Mouse (Mus musculus) T-cell, adult 2 months (primary cell): ENCODE measurements at regions not wholly inside any gene's neighbourhood (a gene's known extent, or its start where the extent isn't known, plus 50 kb on each side); places are given as distances from the start of the nearest gene placed in this dataset.

ENCODE experiments used
- DNase-seq: peaks from one replicate; pipeline ENCODE4 v3.0.0; 2022; ENCODE audit warnings: low spot score

GRCm38 (mm10) chr14:120661111-120661510 lies 182.9 kb downstream of the Rap2a start:
- DNase-seq, result no peak

- no peak for DNase-seq
Measured at GRCm38 (mm10) chr14:120669665-120670064, 191.4 kb downstream of the Rap2a start.

DNA sequence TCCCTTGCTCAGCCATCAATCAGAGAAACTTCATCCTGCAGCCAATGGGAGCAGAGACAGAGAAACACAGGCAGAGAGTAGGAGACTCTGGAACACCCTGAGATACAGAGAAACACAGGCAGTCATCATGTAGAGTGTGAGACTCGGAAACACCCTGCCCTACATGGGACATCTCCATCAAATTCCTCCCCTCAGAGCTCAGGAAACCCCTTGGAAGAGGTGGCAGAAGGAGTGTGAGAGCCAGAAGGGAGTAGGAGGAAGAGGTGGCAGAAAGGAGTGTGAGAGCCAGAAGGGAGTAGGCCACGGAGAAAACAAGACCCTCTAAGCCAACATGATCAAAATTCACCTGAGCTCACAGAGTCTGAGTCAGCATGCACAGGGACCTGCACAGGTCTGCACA lies 197.5 kb downstream of the Rap2a start:
- DNase-seq, result no peak

DNA sequence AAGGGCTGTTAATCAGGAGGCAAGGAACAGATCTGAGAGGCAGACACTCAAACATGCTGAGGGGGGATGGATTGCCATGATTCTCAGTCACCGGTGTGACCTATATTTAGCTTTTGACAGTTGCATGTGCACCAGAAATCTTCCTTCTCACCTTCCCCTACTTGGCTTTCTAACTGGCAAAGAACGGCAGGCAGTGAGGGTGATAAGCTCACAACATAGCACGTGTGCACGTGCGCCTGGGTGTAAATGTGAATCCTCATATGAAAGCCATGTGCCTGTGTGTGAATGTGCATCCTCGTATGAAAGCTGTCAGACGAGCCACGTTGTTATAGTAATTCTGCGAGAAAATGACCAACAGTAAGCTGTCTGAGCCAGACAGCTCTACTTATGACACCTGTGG lies 200.3 kb downstream of the Rap2a start:
- no peak for DNase-seq

DNA sequence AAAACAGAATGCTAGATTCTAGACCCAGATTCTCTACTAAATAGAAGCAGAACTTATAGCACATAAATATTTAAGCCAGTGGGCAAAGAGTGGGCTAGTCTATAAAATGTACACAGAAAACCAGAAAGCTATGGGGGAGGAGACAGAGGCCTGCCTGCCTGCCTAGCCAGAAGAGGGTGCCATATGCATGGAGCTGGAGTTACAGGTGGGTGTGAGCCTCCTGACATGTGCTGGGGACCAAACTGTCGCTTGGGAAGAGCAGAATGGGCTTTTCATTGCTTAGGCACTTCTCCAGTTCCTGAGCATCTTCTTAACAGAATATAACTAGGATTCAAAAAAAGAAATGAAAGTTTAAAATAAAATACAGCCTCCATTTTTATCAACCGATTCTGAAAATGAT lies 200.8 kb downstream of the Rap2a start:
- no peak for DNase-seq

DNA sequence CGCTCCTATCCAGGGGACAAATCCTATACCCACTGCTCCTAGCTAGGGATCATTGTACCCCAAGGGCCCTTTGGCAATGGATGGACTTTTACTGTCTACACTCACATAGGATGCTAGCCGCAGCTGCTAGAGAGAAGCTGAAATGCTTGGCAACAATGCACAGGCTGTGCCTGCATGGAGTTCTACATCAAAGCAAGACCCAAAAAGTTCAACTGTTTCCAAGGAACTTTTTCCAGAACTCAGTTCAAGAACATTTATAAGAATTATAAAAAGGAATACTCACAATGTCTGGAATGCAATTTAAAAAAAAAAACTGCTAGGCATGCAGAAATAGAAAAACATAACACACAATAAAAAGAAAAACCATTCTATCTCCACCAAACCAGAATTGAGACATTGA lies 202.0 kb downstream of the Rap2a start:
- DNase-seq, result no peak

- no peak for DNase-seq
Measured at GRCm38 (mm10) chr14:120685263-120685662, 207.0 kb downstream of the Rap2a start.

- DNase-seq, result peak; percentile 2
Measured at GRCm38 (mm10) chr14:120685877-120686276, 207.6 kb downstream of the Rap2a start.

GRCm38 (mm10) chr14:120686751-120687150 lies 208.5 kb downstream of the Rap2a start:
- DNase-seq, result no peak

DNA sequence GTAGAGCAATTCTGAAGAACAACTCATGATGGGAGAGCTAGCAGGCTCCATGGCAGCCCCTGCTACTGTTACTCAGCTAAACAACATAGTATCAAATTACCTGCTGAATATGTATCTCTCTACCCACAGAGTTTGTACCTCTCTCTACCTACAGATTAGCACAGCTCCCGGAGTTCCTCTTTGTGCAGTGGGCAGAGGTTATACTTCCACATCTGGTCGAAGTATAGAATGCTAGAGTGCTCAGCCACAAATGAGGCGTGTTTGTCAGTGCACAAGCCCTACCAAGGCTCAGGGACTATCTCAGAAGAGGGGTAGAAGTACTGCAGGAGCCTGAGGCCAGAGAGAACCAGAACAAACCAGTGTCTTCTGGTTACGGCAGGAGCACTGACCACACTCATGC lies 211.6 kb upstream of the Ipo5 start:
- DNase-seq, result no peak

- DNase-seq, result no peak
Measured at GRCm38 (mm10) chr14:120705301-120705801, 205.7 kb upstream of the Ipo5 start.

GRCm38 (mm10) chr14:120710782-120711181 lies 200.2 kb upstream of the Ipo5 start:
- DNase-seq, result no peak

DNA sequence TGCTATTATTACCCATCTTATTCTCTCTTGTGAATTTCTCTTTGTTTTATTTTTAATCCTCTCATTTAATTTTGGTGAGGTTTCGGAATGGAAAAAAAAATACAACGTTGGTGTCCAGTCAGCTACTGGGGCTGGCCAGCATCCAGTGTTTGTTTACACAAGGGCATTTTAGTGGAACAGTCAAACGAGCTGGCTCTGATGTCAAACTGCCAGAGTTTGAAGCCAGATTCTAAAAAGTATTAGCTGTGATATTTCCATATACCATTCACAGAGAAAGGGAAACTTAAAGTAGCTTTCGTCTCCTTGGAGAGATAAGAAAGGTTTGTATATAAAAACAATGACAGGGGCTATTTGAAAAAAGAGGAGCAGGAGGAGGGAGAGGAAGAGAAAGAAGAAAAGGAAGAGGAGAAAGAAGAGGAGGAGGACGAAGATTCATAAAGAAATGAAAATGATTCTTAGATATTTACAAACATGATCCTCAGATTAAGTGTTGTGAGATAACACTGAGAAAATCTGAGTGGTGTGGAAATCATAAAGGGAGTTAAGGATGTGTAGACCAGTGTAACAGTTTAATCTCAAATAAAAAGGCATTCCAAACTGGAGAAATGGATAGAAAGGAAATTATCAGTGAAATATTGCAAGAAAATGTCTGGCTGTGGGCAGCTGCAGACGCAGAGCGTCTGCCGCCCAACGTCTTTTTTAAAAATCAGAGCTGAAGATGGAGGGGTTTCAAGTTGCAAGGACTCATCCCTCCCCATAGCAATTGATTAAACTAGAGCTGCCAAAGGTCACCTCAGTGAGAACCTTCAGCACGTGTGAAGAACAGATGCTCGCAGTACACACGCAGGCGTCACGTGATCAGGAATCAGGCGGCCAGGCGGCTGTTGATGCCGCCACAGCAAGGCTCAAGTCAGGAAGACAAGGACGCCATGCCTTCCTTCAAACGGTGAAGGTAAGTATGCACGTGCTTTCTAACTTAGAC lies 190.3 kb upstream of the Ipo5 start:
- no peak for DNase-seq

- DNase-seq, result no peak
Measured at GRCm38 (mm10) chr14:120721593-120722461, 189.2 kb upstream of the Ipo5 start.

DNA sequence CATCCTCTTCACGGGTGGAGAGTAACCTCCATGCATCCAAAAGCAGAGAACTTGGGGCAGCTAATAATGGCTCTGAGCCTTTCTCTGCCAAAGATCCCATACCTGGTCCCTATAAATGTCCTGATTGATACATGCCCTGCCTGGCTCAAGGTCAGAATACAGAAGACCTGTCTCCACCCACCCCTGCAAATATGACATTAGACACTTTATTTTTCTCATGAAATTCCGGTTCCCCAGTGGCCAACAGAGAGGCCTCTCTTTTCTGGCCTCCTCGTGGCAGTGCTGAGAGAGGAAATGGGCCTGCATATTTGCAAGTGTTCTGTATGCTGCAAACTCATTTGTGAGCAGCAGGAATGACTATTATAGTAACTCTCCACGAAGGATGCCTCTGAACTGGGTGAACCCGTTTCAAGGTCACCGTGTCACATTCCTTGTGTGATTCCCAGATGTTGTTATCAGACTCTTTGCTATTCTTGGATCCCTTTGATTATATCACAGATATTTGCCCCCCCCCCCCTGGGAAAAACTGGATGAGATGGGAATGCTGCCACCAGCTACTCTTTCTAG lies 188.4 kb upstream of the Ipo5 start:
- DNase-seq, result no peak

GRCm38 (mm10) chr14:120728107-120728506 lies 182.9 kb upstream of the Ipo5 start:
- no peak for DNase-seq

GRCm38 (mm10) chr14:120730226-120730625 lies 180.8 kb upstream of the Ipo5 start:
- no peak for DNase-seq

GRCm38 (mm10) chr14:120731679-120732281 lies 179.2 kb upstream of the Ipo5 start:
- DNase-seq, result no peak

- no peak for DNase-seq
Measured at GRCm38 (mm10) chr14:120732400-120733138, 178.5 kb upstream of the Ipo5 start.

DNA sequence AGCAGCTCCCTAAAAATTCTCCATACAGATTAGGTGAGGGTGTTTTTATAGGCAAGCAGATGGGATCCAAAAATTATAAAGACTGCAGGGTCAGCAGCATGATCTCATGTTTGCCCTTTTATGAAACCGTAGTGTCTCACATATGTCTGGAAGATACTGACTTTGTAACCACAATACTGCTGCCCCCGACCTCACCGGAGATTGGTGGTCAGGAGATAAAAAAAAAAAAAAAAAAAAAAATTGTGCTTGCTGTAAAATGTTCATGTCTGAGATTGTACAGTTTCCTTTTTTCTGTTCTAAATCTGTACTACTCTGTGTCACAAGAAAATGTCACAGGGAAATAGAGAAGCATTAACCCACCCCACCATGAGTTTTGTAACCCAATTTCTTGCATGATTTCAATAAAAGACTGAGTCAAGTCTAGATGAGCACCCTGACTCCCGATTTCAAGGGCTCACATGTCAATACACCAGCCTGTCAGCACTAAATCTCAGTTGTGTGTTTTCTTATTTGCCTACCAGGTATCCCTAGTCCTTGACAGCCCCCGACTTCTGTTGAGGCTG lies 169.5 kb upstream of the Ipo5 start:
- DNase-seq, result no peak

GRCm38 (mm10) chr14:120754011-120754410 lies 157.0 kb upstream of the Ipo5 start:
- no peak for DNase-seq
